Mouse (Mus musculus): ENCODE measurements at regions not wholly inside any gene's neighbourhood (a gene's known extent, or its start where the extent isn't known, plus 50 kb on each side); places are given as distances from the start of the nearest gene placed in this dataset.

GRCm38 (mm10) chr5:125888840-125889239 is 357.3 kb downstream of the Tmem132b start:
- no peak for TF ChIP-seq POLR2A (IDR thresholded peaks at IDR 0.05; ENCODE audit: low read depth, low read length)
- no peak for TF ChIP-seq CTCF (conservative IDR thresholded peaks at IDR 0.05 in 1 of 2, IDR thresholded peaks at IDR 0.05 in 1 of 2; ENCODE audit: low read depth in 2 of 2, low read length in 2 of 2)
- DNase-seq (ENCODE audit: extremely low read depth), result no peak
- Histone ChIP-seq H3K27me3 (replicated peaks) (no peaks in the 10 kb centered on the region), H3K79me2 (replicated peaks; ENCODE audit: control insufficient read depth, extremely low read depth, insufficient read depth, poor library complexity, severe bottlenecking) (no peaks in the 10 kb centered on the region), H3K9me3 (replicated peaks; ENCODE audit: low read length) (peaks cover 53% of the 10 kb centered on the region), H3K4me1 (ENCODE audit: control insufficient read depth in 1 of 2, insufficient read depth in 2 of 2) (no peaks in the 10 kb centered on the region), H3K36me3 (replicated peaks in 1 of 2; ENCODE audit: control insufficient read depth in 1 of 2, insufficient read depth in 1 of 2, low read length in 1 of 2) (no peaks in the 10 kb centered on the region), H3K4me3 (replicated peaks in 1 of 3; ENCODE audit: low read depth in 2 of 3, low read length in 2 of 3, poor library complexity in 1 of 3) (no peak overlapping the region), H3K27ac (ENCODE audit: insufficient read depth, low read depth) (no peak overlapping the region), H3K9ac (ENCODE audit: insufficient read depth, low read depth) (no peak overlapping the region), H3K4me2 (ENCODE audit: insufficient read depth, low read depth, poor library complexity, severe bottlenecking) (no peak overlapping the region)
- in situ Hi-C loops (cut with MboI; ENCODE audit: low pct_ligation_motif_present, low pct_unique_long_range_greater_than_20kb, low sequenced_read_pairs), result no loop called here
- dilution Hi-C loops (cut with MboI; ENCODE audit: extremely low pct_ligation_motif_present, extremely low pct_unique_long_range_greater_than_20kb, low sequenced_read_pairs), result no loop called here

- peaks cover 66% of the 10 kb centered on the region for H3K9me3 ChIP-seq (replicated peaks; ENCODE audit: low read length)
- dilution Hi-C loops (cut with MboI; ENCODE audit: extremely low pct_ligation_motif_present, extremely low pct_unique_long_range_greater_than_20kb, low sequenced_read_pairs), result no loop called here
- no peaks in the 10 kb centered on the region for H3K27me3 ChIP-seq (replicated peaks)
- no peak overlapping the region for H3K4me2 ChIP-seq (ENCODE audit: insufficient read depth, low read depth, poor library complexity, severe bottlenecking)
- no peak overlapping the region for H3K9ac ChIP-seq (ENCODE audit: insufficient read depth, low read depth)
- TF ChIP-seq ZKSCAN1 (IDR thresholded peaks at IDR 0.05; ENCODE audit: borderline replicate concordance, low read depth, low read length) (no peak), MYC (IDR thresholded peaks at IDR 0.05; ENCODE audit: low read depth, low read length) (no peak), SIN3A (IDR thresholded peaks at IDR 0.05; ENCODE audit: low read length) (no peak), TBP (conservative IDR thresholded peaks at IDR 0.05; ENCODE audit: low read depth, low read length) (no peak), GABPA (IDR thresholded peaks at IDR 0.05; ENCODE audit: insufficient replicate concordance, low read depth, low read length) (no peak)
- no peaks in the 10 kb centered on the region for H3K4me1 ChIP-seq (ENCODE audit: control insufficient read depth in 1 of 2, insufficient read depth in 2 of 2)
- in situ Hi-C loops (cut with MboI; ENCODE audit: low pct_ligation_motif_present, low pct_unique_long_range_greater_than_20kb, low sequenced_read_pairs), result no loop called here
- H3K36me3 ChIP-seq (replicated peaks in 1 of 2; ENCODE audit: control insufficient read depth in 1 of 2, insufficient read depth in 1 of 2, low read length in 1 of 2), result no peaks in the 10 kb centered on the region
- no peak for DNase-seq (ENCODE audit: extremely low read depth)
- no peaks in the 10 kb centered on the region for H3K79me2 ChIP-seq (replicated peaks; ENCODE audit: control insufficient read depth, extremely low read depth, insufficient read depth, poor library complexity, severe bottlenecking)
- no peak overlapping the region for H3K27ac ChIP-seq (ENCODE audit: insufficient read depth, low read depth)
- no peak overlapping the region for H3K4me3 ChIP-seq (replicated peaks in 1 of 3; ENCODE audit: low read depth in 2 of 3, low read length in 2 of 3, poor library complexity in 1 of 3)
These were observed 362.3 kb downstream of the Tmem132b start for GRCm38 (mm10) chr5:125893864-125894263.

DNA sequence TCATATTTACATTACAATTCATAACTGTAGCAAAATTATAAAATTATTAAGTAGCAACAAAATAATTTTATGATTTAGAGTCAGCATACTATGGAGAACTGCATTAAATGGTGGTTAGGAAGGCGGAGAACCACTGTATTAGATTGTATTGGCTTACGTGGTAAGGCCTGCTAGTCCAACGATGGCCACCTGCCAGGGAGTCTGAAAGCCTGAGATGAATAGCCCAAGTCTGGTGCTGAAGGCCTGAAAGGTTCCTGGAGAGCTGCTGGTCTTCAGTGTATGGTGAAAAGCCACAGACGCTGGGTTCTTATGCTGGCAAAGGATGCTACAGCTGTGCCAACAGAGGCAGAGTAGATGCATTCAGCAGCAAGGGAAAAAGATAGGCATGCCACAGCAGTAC is 370.5 kb downstream of the Tmem132b start:
- in situ Hi-C loops (cut with MboI; ENCODE audit: low pct_ligation_motif_present, low pct_unique_long_range_greater_than_20kb, low sequenced_read_pairs), result no loop called here
- Histone ChIP-seq H3K4me2 (ENCODE audit: insufficient read depth, low read depth, poor library complexity, severe bottlenecking) (no peak overlapping the region), H3K9ac (ENCODE audit: insufficient read depth, low read depth) (no peak overlapping the region), H3K27me3 (replicated peaks) (no peaks in the 10 kb centered on the region), H3K4me3 (replicated peaks in 1 of 3; ENCODE audit: low read depth in 2 of 3, low read length in 2 of 3, poor library complexity in 1 of 3) (no peak overlapping the region), H3K79me2 (replicated peaks; ENCODE audit: control insufficient read depth, extremely low read depth, insufficient read depth, poor library complexity, severe bottlenecking) (no peaks in the 10 kb centered on the region), H3K4me1 (ENCODE audit: control insufficient read depth in 1 of 2, insufficient read depth in 2 of 2) (no peaks in the 10 kb centered on the region), H3K27ac (ENCODE audit: insufficient read depth, low read depth) (no peak overlapping the region), H3K9me3 (replicated peaks; ENCODE audit: low read length) (peaks cover 75% of the 10 kb centered on the region), H3K36me3 (replicated peaks in 1 of 2; ENCODE audit: control insufficient read depth in 1 of 2, insufficient read depth in 1 of 2, low read length in 1 of 2) (no peaks in the 10 kb centered on the region)
- no peak for TF ChIP-seq EP300 (IDR thresholded peaks at IDR 0.05; ENCODE audit: low read length)
- TF ChIP-seq ZMIZ1 (IDR thresholded peaks at IDR 0.05; ENCODE audit: low read depth, low read length), result no peak
- TF ChIP-seq E2F4 (IDR thresholded peaks at IDR 0.05; ENCODE audit: insufficient replicate concordance, low read depth, low read length), result no peak
- no peak for TF ChIP-seq TBP (conservative IDR thresholded peaks at IDR 0.05; ENCODE audit: low read depth, low read length)
- no peak for TF ChIP-seq KAT2A (IDR thresholded peaks at IDR 0.05; ENCODE audit: insufficient replicate concordance, low read length)
- dilution Hi-C loops (cut with MboI; ENCODE audit: extremely low pct_ligation_motif_present, extremely low pct_unique_long_range_greater_than_20kb, low sequenced_read_pairs), result no loop called here
- DNase-seq (ENCODE audit: extremely low read depth), result no peak

Measured in CH12.LX (cell line).